Mouse (Mus musculus) forebrain, embryonic 12.5 days (tissue): Measurements from ENCODE around the gene Coro1c. TPM values are rescaled to one million over a fixed set of nuclear protein-coding genes. Genes with fewer than 3 reads are reported as not detected.
"Not testable (repeated sequence)": the region's sequence is repeated elsewhere in the genome, so short reads cannot be mapped to it uniquely, and the experiment has no call there.

Source experiments
- ATAC-seq: fragments of 200-750 bp; cut with Nextera tagmentation; 2 replicates; pipeline ENCODE4 v1.8.0; 2017; ENCODE audit warnings: moderate TSS enrichment; ENCODE audit not compliant: low FRiP score
- H3K27ac ChIP-seq: fragments of 300-500 bp; sonication (generic); 2 replicates; pipeline ENCODE4 v1.5.1; 2016; ENCODE audit warnings: mild to moderate bottlenecking
- H3K27me3 ChIP-seq: fragments of 300-500 bp; sonication (generic); 2 replicates; pipeline ENCODE4 v1.6.1; 2016; ENCODE audit warnings: mild to moderate bottlenecking
- H3K36me3 ChIP-seq: fragments of 300-500 bp; sonication (generic); replicated peaks from 2 replicates; pipeline ENCODE4 v1.6.1; 2016; ENCODE audit warnings: mild to moderate bottlenecking
- H3K4me1 ChIP-seq: fragments of 300-500 bp; sonication (generic); 2 replicates; pipeline ENCODE4 v1.6.1; 2016
- H3K4me2 ChIP-seq: fragments of 300-500 bp; sonication (generic); 2 replicates; pipeline ENCODE4 v1.6.1; 2016; ENCODE audit warnings: mild to moderate bottlenecking, moderate library complexity
- H3K4me3 ChIP-seq: fragments of 300-500 bp; sonication (generic); replicated peaks from 2 replicates; pipeline ENCODE4 v1.5.1; 2016; ENCODE audit warnings: mild to moderate bottlenecking
- H3K9ac ChIP-seq: fragments of 300-500 bp; sonication (generic); 2 replicates; pipeline ENCODE4 v1.6.1; 2016; ENCODE audit warnings: mild to moderate bottlenecking
- H3K9me3 ChIP-seq: fragments of 300-500 bp; sonication (generic); 2 replicates; pipeline ENCODE4 v1.6.1; 2016
- WGBS: fragments of 180-500 bp; shearing (Covaris S2); methylation state at CpG from one replicate; pipeline ENCODE4 v1.1.7; 2016; 5-methylcytosine and 5-hydroxymethylcytosine counted together
- polyA plus RNA-seq: library from polyadenylated mRNA; unstranded; fragments of >200 nt; fragmentation: Nextera tagmentation; extraction: Ambion mirVana; gene quantifications from 2 replicates; pipeline ENCODE4 v1.2.1, GENCODE M21; 2016

Coro1c gene
- polyA plus RNA-seq, 1 experiment from 2014 or later = 256 TPM

DNA sequence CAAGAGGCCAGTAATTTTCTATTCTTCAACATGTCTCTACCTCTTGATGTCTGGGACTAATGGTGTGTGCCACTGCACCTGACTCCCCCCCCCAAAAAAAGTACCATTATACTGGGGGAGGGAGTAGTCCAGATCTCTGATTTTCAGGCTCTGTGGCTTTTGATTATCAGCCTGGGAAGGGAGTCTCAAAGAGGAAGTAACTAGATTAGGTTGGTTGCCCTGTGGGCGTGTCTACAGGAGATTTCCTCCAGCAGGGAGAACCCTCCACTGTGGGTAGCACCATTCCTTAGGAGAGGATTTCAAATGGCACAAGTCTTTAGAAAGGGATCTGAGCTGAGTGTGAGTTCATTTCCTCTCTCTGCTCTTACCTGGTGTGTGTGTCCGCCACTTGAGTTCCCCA, 95.9 kb downstream of the Coro1c start:
- Histone ChIP-seq H3K27me3 (peaks cover 16% of the 10 kb centered on the region), H3K27ac (no peak overlapping the region), H3K4me2 (no peak overlapping the region), H3K36me3 (no peaks in the 10 kb centered on the region), H3K4me3 (no peak overlapping the region), H3K9me3 (peaks cover 7% of the 10 kb centered on the region; the same call in 1 of the 2 replicates), H3K9ac (no peak overlapping the region), H3K4me1 (peaks cover 8% of the 10 kb centered on the region; the same call in 1 of the 2 replicates)
- 88% methylated on average over 2 of the region's 2 CpGs for WGBS
- no peak for ATAC-seq

- not testable (repeated sequence) for H3K9me3 ChIP-seq, H3K36me3 ChIP-seq, H3K9ac ChIP-seq, ATAC-seq, H3K4me3 ChIP-seq, H3K4me2 ChIP-seq, H3K27ac ChIP-seq, H3K4me1 ChIP-seq
- H3K27me3 ChIP-seq = peaks cover 16% of the 10 kb centered on the region
- WGBS = 18% methylated on average over 11 of the region's 12 CpGs
These were observed 96.6 kb downstream of the Coro1c start for GRCm38 (mm10) chr5:113811824-113812420.

GRCm38 (mm10) chr5:113810111-113810510, 98.4 kb downstream of the Coro1c start:
- Histone ChIP-seq H3K27me3 (peaks cover 16% of the 10 kb centered on the region), H3K4me2 (no peak overlapping the region), H3K27ac (no peak overlapping the region), H3K36me3 (no peaks in the 10 kb centered on the region), H3K4me1 (no peaks in the 10 kb centered on the region), H3K9me3 (peaks cover 7% of the 10 kb centered on the region; the same call in 1 of the 2 replicates), H3K4me3 (no peak overlapping the region), H3K9ac (no peak overlapping the region)
- WGBS = 92% methylated on average over 4 of the region's 4 CpGs
- ATAC-seq = no peak

- H3K9ac ChIP-seq = no peak overlapping the region
- peaks cover 7% of the 10 kb centered on the region; the same call in 1 of the 2 replicates for H3K9me3 ChIP-seq
- H3K36me3 ChIP-seq = no peaks in the 10 kb centered on the region
- no peaks in the 10 kb centered on the region for H3K4me1 ChIP-seq
- no peak overlapping the region for H3K4me2 ChIP-seq
- H3K27ac ChIP-seq = no peak overlapping the region
- no peak for ATAC-seq
- no peak overlapping the region for H3K4me3 ChIP-seq
- H3K27me3 ChIP-seq = peaks cover 4% of the 10 kb centered on the region; the same call in 1 of the 2 replicates
- 86% methylated on average over 2 of the region's 2 CpGs for WGBS
These were observed 100.4 kb downstream of the Coro1c start for GRCm38 (mm10) chr5:113808177-113808576.

GRCm38 (mm10) chr5:113807712-113808111, 100.8 kb downstream of the Coro1c start:
- no peak overlapping the region for H3K4me2 ChIP-seq
- no peaks in the 10 kb centered on the region for H3K27me3 ChIP-seq
- ATAC-seq = no peak
- peaks cover 7% of the 10 kb centered on the region; the same call in 1 of the 2 replicates for H3K9me3 ChIP-seq
- no peaks in the 10 kb centered on the region for H3K4me1 ChIP-seq
- no peaks in the 10 kb centered on the region for H3K36me3 ChIP-seq
- 64% methylated on average over 9 of the region's 9 CpGs for WGBS
- no peak overlapping the region for H3K27ac ChIP-seq
- no peak overlapping the region for H3K4me3 ChIP-seq
- no peak overlapping the region for H3K9ac ChIP-seq

GRCm38 (mm10) chr5:113806414-113806813, 102.1 kb downstream of the Coro1c start:
- Histone ChIP-seq H3K27ac (no peak overlapping the region), H3K9me3 (peaks cover 5% of the 10 kb centered on the region; the same call in 1 of the 2 replicates), H3K4me1 (no peaks in the 10 kb centered on the region), H3K36me3 (no peaks in the 10 kb centered on the region), H3K4me2 (no peak overlapping the region), H3K9ac (no peak overlapping the region), H3K4me3 (no peak overlapping the region), H3K27me3 (no peaks in the 10 kb centered on the region)
- no peak for ATAC-seq
- 46% methylated on average over 10 of the region's 10 CpGs for WGBS

GRCm38 (mm10) chr5:113805301-113805700, 103.3 kb downstream of the Coro1c start:
- Histone ChIP-seq H3K4me3 (no peak overlapping the region), H3K27ac (no peak overlapping the region), H3K9me3 (no peaks in the 10 kb centered on the region), H3K4me1 (peaks cover 4% of the 10 kb centered on the region), H3K9ac (no peak overlapping the region), H3K27me3 (no peaks in the 10 kb centered on the region), H3K4me2 (no peak overlapping the region), H3K36me3 (no peaks in the 10 kb centered on the region)
- WGBS = 89% methylated on average over 9 of the region's 9 CpGs
- ATAC-seq = no peak

- H3K4me1 ChIP-seq = peaks cover 13% of the 10 kb centered on the region
- no peak overlapping the region for H3K4me2 ChIP-seq
- 62% methylated on average over 7 of the region's 7 CpGs for WGBS
- H3K36me3 ChIP-seq = no peaks in the 10 kb centered on the region
- ATAC-seq = no peak
- no peak overlapping the region for H3K4me3 ChIP-seq
- no peak overlapping the region for H3K9ac ChIP-seq
- no peaks in the 10 kb centered on the region for H3K9me3 ChIP-seq
- H3K27me3 ChIP-seq = 0 out of 2 replicates have a peak, but pooled peaks cover 1% of the 10 kb centered on the region
- no peak overlapping the region for H3K27ac ChIP-seq
These were observed 104.1 kb downstream of the Coro1c start for GRCm38 (mm10) chr5:113804395-113804966.

GRCm38 (mm10) chr5:113800280-113800679, 108.3 kb downstream of the Coro1c start, which contains the start of gene Tmem119:
Tmem119 (minus strand) TSS chr5:113800516.
- Histone ChIP-seq H3K9ac (no peak within 1 kb of the TSS), H3K4me1 (peaks cover 27% of the 10 kb centered on the region), H3K27ac (peak within 1 kb of the TSS; percentile 46; the same call in 1 of the 2 replicates), H3K27me3 (peaks cover 26% of the 10 kb centered on the region; the same call in 1 of the 2 replicates), H3K36me3 (no peaks in the 10 kb centered on the region), H3K4me3 (peak within 1 kb of the TSS; percentile 19; the same call in 1 of the 2 replicates), H3K9me3 (no peaks in the 10 kb centered on the region), H3K4me2 (peak within 1 kb of the TSS; percentile 19)
- peak; percentile 77 for ATAC-seq
- 1% methylated on average over 11 of the region's 11 CpGs for WGBS

DNA sequence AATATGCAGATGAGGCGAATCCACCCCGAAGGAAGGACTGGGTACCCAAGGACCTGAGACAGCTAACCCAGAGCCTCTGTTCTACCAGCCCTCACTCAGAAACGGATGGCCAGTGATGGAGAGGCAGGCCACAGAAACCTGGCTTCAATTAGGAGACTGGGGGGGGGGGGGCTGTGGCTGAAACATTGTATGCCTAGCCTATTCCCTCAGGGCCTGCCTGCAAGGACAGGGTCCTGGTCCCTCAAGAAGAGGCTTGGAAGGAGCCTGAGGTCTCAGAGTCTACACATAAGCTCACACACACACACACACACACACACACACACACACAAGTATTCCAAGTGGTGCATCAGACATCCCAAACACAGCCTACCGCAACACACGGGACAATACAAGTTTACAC, 108.9 kb downstream of the Coro1c start:
- no peak overlapping the region for H3K9ac ChIP-seq

GRCm38 (mm10) chr5:113798525-113798924, 110.0 kb downstream of the Coro1c start:
- Histone ChIP-seq H3K4me3 (no peak overlapping the region), H3K9me3 (no peaks in the 10 kb centered on the region), H3K9ac (no peak overlapping the region), H3K27ac (no peak overlapping the region), H3K27me3 (peaks cover 26% of the 10 kb centered on the region; the same call in 1 of the 2 replicates), H3K4me1 (peaks cover 27% of the 10 kb centered on the region), H3K4me2 (no peak overlapping the region), H3K36me3 (no peaks in the 10 kb centered on the region)
- no peak for ATAC-seq
- 88% methylated on average over 9 of the region's 9 CpGs for WGBS

More for the DNA sequence above, 108.9 kb downstream of the Coro1c start:
- peak overlapping the region; percentile 46; the same call in 1 of the 2 replicates for H3K27ac ChIP-seq
- 46% methylated on average over 5 of the region's 5 CpGs for WGBS
- peaks cover 27% of the 10 kb centered on the region for H3K4me1 ChIP-seq
- no peaks in the 10 kb centered on the region for H3K9me3 ChIP-seq
- 0 out of 2 replicates have a peak overlapping the region, but pooled peaks have one; percentile 10 for H3K4me3 ChIP-seq
- ATAC-seq = peak; percentile 33; the same call in 1 of the 2 replicates
- H3K27me3 ChIP-seq = peaks cover 26% of the 10 kb centered on the region; the same call in 1 of the 2 replicates
- peak overlapping the region; percentile 19; the same call in 1 of the 2 replicates for H3K4me2 ChIP-seq
- H3K36me3 ChIP-seq = no peaks in the 10 kb centered on the region

- peak overlapping the region; percentile 21 for H3K4me2 ChIP-seq
- peak overlapping the region; percentile 27; the same call in 1 of the 2 replicates for H3K27ac ChIP-seq
These were observed 111.2 kb downstream of the Coro1c start for GRCm38 (mm10) chr5:113797149-113797882.

More at GRCm38 (mm10) chr5:113797149-113797882, 111.2 kb downstream of the Coro1c start:
- H3K36me3 ChIP-seq = no peaks in the 10 kb centered on the region
- WGBS = 16% methylated on average over 19 of the region's 19 CpGs
- H3K9me3 ChIP-seq = no peaks in the 10 kb centered on the region
- H3K27me3 ChIP-seq = peaks cover 26% of the 10 kb centered on the region; the same call in 1 of the 2 replicates
- no peak overlapping the region for H3K4me3 ChIP-seq
- no peak overlapping the region for H3K9ac ChIP-seq
- no peak for ATAC-seq
- H3K4me1 ChIP-seq = peaks cover 27% of the 10 kb centered on the region
